Mouse (Mus musculus) hindbrain, embryonic 13.5 days (tissue): ENCODE data around the gene Sytl4. TPM values are rescaled to one million over a fixed set of nuclear protein-coding genes. Genes with fewer than 3 reads are reported as not detected.

ENCODE experiments used
- ATAC-seq: fragments of 200-750 bp; cut with Nextera tagmentation; 2 replicates; pipeline ENCODE4 v1.8.0; 2017; ENCODE audit warnings: moderate TSS enrichment; ENCODE audit not compliant: low FRiP score
- H3K27ac ChIP-seq: fragments of 300-500 bp; sonication (generic); 2 replicates; pipeline ENCODE4 v1.5.1; 2015; ENCODE audit warnings: inconsistent platforms, mild to moderate bottlenecking, moderate library complexity
- H3K27me3 ChIP-seq: fragments of 300-500 bp; sonication (generic); 2 replicates; pipeline ENCODE4 v1.6.1; 2015; ENCODE audit warnings: mild to moderate bottlenecking, inconsistent platforms
- H3K36me3 ChIP-seq: fragments of 300-500 bp; sonication (generic); 2 replicates; pipeline ENCODE4 v1.6.1; 2015; ENCODE audit warnings: mild to moderate bottlenecking, inconsistent platforms
- H3K4me1 ChIP-seq: fragments of 300-500 bp; sonication (generic); replicated peaks from 2 replicates; pipeline ENCODE4 v1.6.1; 2015; ENCODE audit warnings: inconsistent platforms
- H3K4me2 ChIP-seq: fragments of 300-500 bp; sonication (generic); 2 replicates; pipeline ENCODE4 v1.6.1; 2015; ENCODE audit warnings: inconsistent platforms, mild to moderate bottlenecking, moderate library complexity
- H3K4me3 ChIP-seq: fragments of 300-500 bp; sonication (generic); 2 replicates; pipeline ENCODE4 v1.5.1; 2015; ENCODE audit warnings: mild to moderate bottlenecking, inconsistent platforms
- H3K9ac ChIP-seq: fragments of 300-500 bp; sonication (generic); 2 replicates; pipeline ENCODE4 v1.6.1; 2015; ENCODE audit warnings: mild to moderate bottlenecking, inconsistent platforms
- H3K9me3 ChIP-seq: fragments of 300-500 bp; sonication (generic); 2 replicates; pipeline ENCODE4 v1.6.1; 2016; ENCODE audit warnings: inconsistent platforms
- WGBS: fragments of 180-500 bp; shearing (Covaris S2); methylation state at CpG from one replicate; pipeline ENCODE4 v1.1.7; 2015; 5-methylcytosine and 5-hydroxymethylcytosine counted together
- polyA plus RNA-seq: library from polyadenylated mRNA; unstranded; fragments of >200 nt; fragmentation: Nextera tagmentation; extraction: Ambion mirVana; gene quantifications from 2 replicates; pipeline ENCODE4 v1.2.1, GENCODE M21; 2015

The Sytl4 gene
- polyA plus RNA-seq, 1 experiment from 2014 or later = 1.4 TPM

DNA sequence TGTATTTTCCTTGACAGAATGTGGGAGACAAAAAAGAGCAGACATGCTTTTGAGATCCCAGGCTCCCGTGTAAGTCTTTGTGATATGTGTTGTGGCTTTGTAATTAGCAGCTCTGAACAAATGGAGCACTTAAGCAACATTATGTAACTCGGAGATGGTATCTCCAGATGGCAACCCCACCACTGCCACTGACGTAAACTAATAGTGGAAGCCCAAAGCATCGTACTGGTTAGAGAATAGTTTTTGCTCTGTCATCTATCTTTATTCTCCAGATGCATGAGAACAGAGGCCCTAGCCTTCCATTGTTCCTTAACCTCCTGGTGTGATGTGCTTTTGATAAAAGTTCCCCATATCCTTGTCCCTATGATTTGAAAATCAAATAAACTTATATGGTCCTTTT is 60.4 kb downstream of the Sytl4 start:
- Histone ChIP-seq H3K4me1 (no peaks in the 10 kb centered on the region), H3K27ac (no peak overlapping the region), H3K4me2 (no peak overlapping the region), H3K36me3 (no peaks in the 10 kb centered on the region), H3K4me3 (no peak overlapping the region), H3K27me3 (no peaks in the 10 kb centered on the region), H3K9me3 (no peaks in the 10 kb centered on the region), H3K9ac (no peak overlapping the region)
- ATAC-seq = no peak
- WGBS = 67% methylated on average over 4 of the region's 4 CpGs

DNA sequence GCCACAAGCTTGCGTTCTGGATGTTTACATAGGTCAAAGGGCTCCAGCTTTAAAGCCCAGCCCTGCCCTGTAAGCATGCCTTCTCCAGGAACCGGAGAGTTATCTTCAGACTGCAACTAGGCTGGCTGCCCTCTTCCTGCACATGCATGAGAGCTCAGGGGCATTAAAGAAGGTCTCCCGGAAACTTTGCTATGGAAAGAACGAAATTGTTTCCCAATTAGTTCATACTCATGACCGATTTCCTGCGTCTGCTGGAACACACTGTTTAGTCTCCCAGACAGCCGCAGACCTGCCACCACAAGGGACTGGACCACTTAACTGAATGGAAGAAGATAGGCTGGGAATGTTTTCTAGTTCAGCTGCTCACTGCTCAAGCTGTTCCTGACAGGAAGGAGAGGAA is 67.4 kb downstream of the Sytl4 start:
- H3K27ac ChIP-seq = no peak overlapping the region
- ATAC-seq = no peak
- H3K9me3 ChIP-seq = no peaks in the 10 kb centered on the region
- H3K27me3 ChIP-seq = 0 out of 2 replicates have a peak, but pooled peaks cover 6% of the 10 kb centered on the region
- 69% methylated on average over 7 of the region's 7 CpGs for WGBS
- H3K4me1 ChIP-seq = no peaks in the 10 kb centered on the region
- no peak overlapping the region for H3K9ac ChIP-seq
- no peak overlapping the region for H3K4me2 ChIP-seq
- no peaks in the 10 kb centered on the region for H3K36me3 ChIP-seq
- no peak overlapping the region for H3K4me3 ChIP-seq

DNA sequence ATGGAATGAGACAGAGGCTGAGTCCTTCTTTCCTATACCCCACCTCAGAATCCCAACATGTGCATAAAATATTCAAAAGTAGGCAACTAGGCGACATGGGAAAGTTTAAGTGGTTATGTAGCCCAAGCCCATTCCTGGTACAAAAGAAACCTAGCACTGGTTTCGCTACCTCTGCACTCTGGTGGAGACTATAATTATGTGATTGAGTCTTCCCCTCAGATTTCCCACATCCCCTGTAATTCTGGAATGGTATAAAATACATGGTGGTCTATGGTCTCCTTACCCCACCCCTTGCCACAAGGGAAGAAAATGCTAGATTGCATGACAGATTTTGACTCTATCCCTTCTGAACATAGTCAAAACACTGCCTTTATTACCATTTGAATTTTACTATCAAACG is 68.6 kb downstream of the Sytl4 start:
- no peak overlapping the region for H3K4me3 ChIP-seq
- WGBS = 88% methylated on average over 3 of the region's 3 CpGs
- H3K36me3 ChIP-seq = no peaks in the 10 kb centered on the region
- H3K4me2 ChIP-seq = no peak overlapping the region
- H3K27me3 ChIP-seq = 0 out of 2 replicates have a peak, but pooled peaks cover 6% of the 10 kb centered on the region
- H3K9ac ChIP-seq = no peak overlapping the region
- no peaks in the 10 kb centered on the region for H3K4me1 ChIP-seq
- no peak overlapping the region for H3K27ac ChIP-seq
- no peak for ATAC-seq
- H3K9me3 ChIP-seq = no peaks in the 10 kb centered on the region

DNA sequence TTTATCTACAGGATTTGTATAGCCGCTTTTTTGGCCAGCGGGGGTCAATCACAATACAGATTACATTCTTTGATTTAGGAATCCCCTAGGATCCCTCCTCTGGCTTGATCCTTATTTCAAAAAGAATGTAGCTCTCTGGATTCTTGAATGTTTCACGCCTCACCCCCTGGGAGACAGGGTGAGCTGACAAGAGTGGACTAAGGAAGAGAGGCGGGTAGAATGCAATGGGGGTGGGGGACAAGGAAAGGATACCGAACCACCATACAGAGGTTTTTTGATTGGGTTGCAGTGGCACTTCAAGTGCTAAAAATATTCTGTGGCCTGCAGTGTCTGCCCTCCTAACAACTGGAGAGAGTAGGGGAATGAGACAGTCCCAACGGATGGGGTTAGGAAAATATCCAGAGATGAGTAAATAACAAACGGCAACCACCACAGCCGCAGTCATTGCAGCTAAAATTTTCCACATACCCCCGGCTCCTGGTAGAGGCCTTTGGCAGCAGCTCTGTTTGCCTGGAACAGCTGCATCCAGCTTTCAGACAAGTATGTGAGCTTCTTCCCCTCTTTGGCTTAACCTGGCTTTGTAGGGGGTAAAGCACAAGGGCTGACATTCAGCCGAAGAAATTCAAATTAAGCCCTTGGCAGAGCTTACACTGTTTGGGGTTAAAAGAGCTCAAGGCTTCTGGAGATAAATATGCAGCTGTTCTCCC is 70.1 kb downstream of the Sytl4 start:
- no peaks in the 10 kb centered on the region for H3K9me3 ChIP-seq
- H3K4me2 ChIP-seq = no peak overlapping the region
- H3K4me1 ChIP-seq = no peaks in the 10 kb centered on the region
- H3K9ac ChIP-seq = no peak overlapping the region
- H3K36me3 ChIP-seq = no peaks in the 10 kb centered on the region
- H3K4me3 ChIP-seq = no peak overlapping the region
- H3K27ac ChIP-seq = no peak overlapping the region
- 0 out of 2 replicates have a peak, but pooled peaks cover 6% of the 10 kb centered on the region for H3K27me3 ChIP-seq
- WGBS = 36% methylated on average over 10 of the region's 10 CpGs
- ATAC-seq = no peak

DNA sequence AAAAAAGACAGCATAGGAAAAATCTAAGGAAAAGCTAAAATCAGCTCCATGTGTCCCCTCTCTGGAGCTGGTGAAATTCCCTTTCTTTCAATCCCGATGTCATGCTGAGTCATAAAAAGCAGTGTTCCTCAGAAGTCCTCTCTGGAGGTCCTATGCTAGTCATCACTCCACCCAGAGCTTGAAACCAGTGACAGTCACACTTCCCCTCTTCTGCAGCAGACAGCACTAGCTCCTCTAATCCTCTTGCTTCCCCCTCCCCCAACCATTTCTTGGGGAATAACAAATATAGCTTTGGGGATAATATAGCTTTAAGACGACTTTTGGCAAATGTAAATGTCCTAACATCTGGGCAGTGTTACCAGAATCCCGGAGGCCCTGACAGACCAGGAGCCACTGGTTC is 73.4 kb downstream of the Sytl4 start, which contains the start of gene Srpx2:
Gene Srpx2 (plus strand): TSS at position 166 of the 400 bp plus-strand sequence.
- Histone ChIP-seq H3K4me1 (no peaks in the 10 kb centered on the region), H3K36me3 (no peaks in the 10 kb centered on the region), H3K9ac (no peak within 1 kb of the TSS), H3K4me3 (no peak within 1 kb of the TSS), H3K4me2 (no peak within 1 kb of the TSS), H3K27me3 (0 out of 2 replicates have a peak, but pooled peaks cover 6% of the 10 kb centered on the region), H3K27ac (no peak within 1 kb of the TSS), H3K9me3 (no peaks in the 10 kb centered on the region)
- no peak for ATAC-seq
- 33% methylated on average over 3 of the region's 3 CpGs for whole genome bisulfite sequencing

DNA sequence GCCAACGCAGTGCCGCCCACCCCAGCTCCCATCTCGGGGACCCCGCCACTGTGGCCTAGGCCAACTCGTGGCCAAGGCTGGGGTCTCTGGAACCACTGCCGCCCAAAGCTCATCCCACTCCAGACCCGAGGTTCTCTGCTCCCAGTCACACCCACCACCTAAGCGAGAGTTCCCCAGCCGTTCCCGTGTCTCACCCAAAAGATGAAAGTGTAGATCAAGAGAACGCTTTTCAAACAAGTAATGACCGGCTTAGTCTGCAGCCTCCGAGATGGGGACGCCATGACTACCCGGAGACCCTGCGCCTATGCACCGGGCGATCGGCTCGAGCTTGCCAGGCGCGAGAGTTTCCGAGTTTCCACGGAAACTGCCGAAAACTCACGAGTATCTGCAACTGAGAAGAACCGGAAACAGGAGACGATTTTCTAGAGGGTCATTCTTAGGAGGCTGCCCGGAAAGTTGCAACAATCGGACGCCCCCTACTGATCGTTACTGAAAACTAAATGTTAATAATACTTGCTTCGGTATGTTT is 83.5 kb downstream of the Sytl4 start, which contains the start of gene Tspan6:
Gene Tspan6 (minus strand): TSS at position 416 of the 529 bp plus-strand sequence.
- ATAC-seq = peak; percentile 97
- peaks cover 16% of the 10 kb centered on the region for H3K36me3 ChIP-seq
- 19% methylated on average over 33 of the region's 33 CpGs for WGBS
- no peaks in the 10 kb centered on the region for H3K27me3 ChIP-seq
- peak within 1 kb of the TSS; percentile 54 for H3K4me3 ChIP-seq
- peak within 1 kb of the TSS; percentile 81 for H3K9ac ChIP-seq
- H3K4me1 ChIP-seq = no peaks in the 10 kb centered on the region
- no peaks in the 10 kb centered on the region for H3K9me3 ChIP-seq
- H3K27ac ChIP-seq = peak within 1 kb of the TSS; percentile 84
- H3K4me2 ChIP-seq = peak within 1 kb of the TSS; percentile 58

DNA sequence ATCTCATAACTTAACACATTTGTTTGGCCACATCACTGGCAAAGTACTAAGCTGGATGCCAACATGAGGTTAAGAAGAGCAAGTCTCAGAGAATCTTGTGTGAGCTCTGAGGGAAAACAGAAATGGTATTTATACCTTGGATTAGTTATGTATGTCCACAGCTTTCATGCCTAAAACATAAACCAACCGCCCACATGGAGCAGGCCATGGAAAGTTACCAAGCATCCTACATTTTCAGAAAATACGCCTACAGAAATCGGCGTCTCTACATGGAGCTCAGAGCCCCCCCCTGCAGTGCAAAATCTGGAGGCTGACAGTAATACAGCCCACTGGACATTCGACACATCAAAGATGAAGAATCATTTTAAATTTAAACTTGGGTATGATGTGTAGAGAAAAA is 93.5 kb downstream of the Sytl4 start:
- Histone ChIP-seq H3K36me3 (peaks cover 16% of the 10 kb centered on the region), H3K9me3 (no peaks in the 10 kb centered on the region), H3K4me3 (no peak overlapping the region), H3K4me1 (no peaks in the 10 kb centered on the region), H3K9ac (no peak overlapping the region), H3K4me2 (no peak overlapping the region), H3K27me3 (no peaks in the 10 kb centered on the region), H3K27ac (no peak overlapping the region)
- 90% methylated on average over 5 of the region's 5 CpGs for WGBS
- no peak for ATAC-seq

DNA sequence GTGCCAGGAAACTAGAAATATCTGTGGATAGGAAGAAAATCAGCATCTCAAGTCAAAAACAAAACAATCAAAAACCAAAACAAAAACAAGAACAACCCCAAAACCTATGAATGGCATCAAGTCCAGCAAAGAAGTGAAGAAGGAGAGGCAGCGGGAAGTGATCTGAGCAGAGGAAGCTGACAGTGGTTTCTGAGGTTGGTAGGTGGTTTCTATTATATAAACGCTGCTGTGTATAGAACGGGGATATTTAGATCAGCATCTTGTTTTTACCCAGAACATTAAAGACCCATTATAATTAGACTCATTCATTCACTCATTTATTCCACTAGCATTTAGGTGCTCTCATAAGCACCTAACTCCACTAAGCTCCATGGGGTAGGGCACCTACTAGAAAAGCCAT is 94.3 kb downstream of the Sytl4 start:
- H3K27ac ChIP-seq = no peak overlapping the region
- no peaks in the 10 kb centered on the region for H3K4me1 ChIP-seq
- H3K27me3 ChIP-seq = no peaks in the 10 kb centered on the region
- no peak for ATAC-seq
- no peak overlapping the region for H3K9ac ChIP-seq
- WGBS = 94% methylated on average over 3 of the region's 3 CpGs
- H3K4me3 ChIP-seq = no peak overlapping the region
- H3K4me2 ChIP-seq = no peak overlapping the region
- no peaks in the 10 kb centered on the region for H3K9me3 ChIP-seq
- peaks cover 12% of the 10 kb centered on the region for H3K36me3 ChIP-seq

Other genes with a start within 250 kb of the Sytl4 start
- 2.5 and 4.4 TPM in 2 replicates for gene Tnmd, start 130.8 kb downstream of the Sytl4 start, polyA plus RNA-seq
- gene Tspan6, start 83.4 kb downstream of the Sytl4 start, polyA plus RNA-seq = 252 and 256 TPM in 2 replicates
- gene Srpx2, start 73.4 kb downstream of the Sytl4 start, polyA plus RNA-seq = 1.3 and 1.6 TPM in 2 replicates
- 62.3 and 64.5 TPM in 2 replicates for gene Cstf2, start 77.4 kb upstream of the Sytl4 start, polyA plus RNA-seq
- 0.35 TPM in 2 replicates for gene Xkrx, start 180.3 kb upstream of the Sytl4 start, polyA plus RNA-seq
- gene Arl13a, start 205.7 kb upstream of the Sytl4 start, polyA plus RNA-seq = not detected in 2 replicates
- 0.16 and 0.21 TPM in 2 replicates for gene Nox1, start 240.1 kb upstream of the Sytl4 start, polyA plus RNA-seq